Mouse (Mus musculus) heart, embryonic 12.5 days (tissue): Measurements from ENCODE around the gene Tmem150c. TPM values are rescaled to one million over a fixed set of nuclear protein-coding genes. Genes with fewer than 3 reads are reported as not detected.

Experiments used
- ATAC-seq: fragments of 200-750 bp; cut with Nextera tagmentation; 2 replicates; pipeline ENCODE4 v1.8.0; 2017; ENCODE audit warnings: moderate TSS enrichment, moderate library complexity; ENCODE audit not compliant: insufficient number of reproducible peaks, low FRiP score
- H3K27ac ChIP-seq: fragments of 300-500 bp; sonication (generic); 2 replicates; pipeline ENCODE4 v1.5.1; 2016; ENCODE audit warnings: mild to moderate bottlenecking, moderate library complexity; ENCODE audit not compliant: poor library complexity, severe bottlenecking
- H3K27me3 ChIP-seq: fragments of 300-500 bp; sonication (generic); replicated peaks from 2 replicates; pipeline ENCODE4 v1.6.1; 2016; ENCODE audit warnings: mild to moderate bottlenecking, moderate library complexity
- H3K36me3 ChIP-seq: fragments of 300-500 bp; sonication (generic); 2 replicates; pipeline ENCODE4 v1.6.1; 2016; ENCODE audit warnings: mild to moderate bottlenecking, moderate library complexity
- H3K4me1 ChIP-seq: fragments of 300-500 bp; sonication (generic); replicated peaks from 2 replicates; pipeline ENCODE4 v1.6.1; 2016; ENCODE audit warnings: mild to moderate bottlenecking
- H3K4me2 ChIP-seq: fragments of 300-500 bp; sonication (generic); 2 replicates; pipeline ENCODE4 v1.6.1; 2016; ENCODE audit warnings: mild to moderate bottlenecking, moderate library complexity
- H3K4me3 ChIP-seq: fragments of 300-500 bp; sonication (generic); 2 replicates; pipeline ENCODE4 v1.5.1; 2016; ENCODE audit warnings: mild to moderate bottlenecking
- H3K9ac ChIP-seq: fragments of 300-500 bp; sonication (generic); 2 replicates; pipeline ENCODE4 v1.6.1; 2016; ENCODE audit warnings: mild to moderate bottlenecking, moderate library complexity
- H3K9me3 ChIP-seq: fragments of 300-500 bp; sonication (generic); replicated peaks from 2 replicates; pipeline ENCODE4 v1.6.1; 2016; ENCODE audit warnings: mild to moderate bottlenecking, moderate library complexity
- WGBS: fragments of 180-500 bp; shearing (Covaris S2); methylation state at CpG from one replicate; pipeline ENCODE4 v1.1.7; 2016; 5-methylcytosine and 5-hydroxymethylcytosine counted together
- polyA plus RNA-seq: library from polyadenylated mRNA; unstranded; fragments of >200 nt; fragmentation: Nextera tagmentation; extraction: Ambion mirVana; gene quantifications from 2 replicates; pipeline ENCODE4 v1.2.1, GENCODE M21; 2016

The Tmem150c gene
- polyA plus RNA-seq, 1 experiment from 2014 or later, result 1.1 TPM

DNA sequence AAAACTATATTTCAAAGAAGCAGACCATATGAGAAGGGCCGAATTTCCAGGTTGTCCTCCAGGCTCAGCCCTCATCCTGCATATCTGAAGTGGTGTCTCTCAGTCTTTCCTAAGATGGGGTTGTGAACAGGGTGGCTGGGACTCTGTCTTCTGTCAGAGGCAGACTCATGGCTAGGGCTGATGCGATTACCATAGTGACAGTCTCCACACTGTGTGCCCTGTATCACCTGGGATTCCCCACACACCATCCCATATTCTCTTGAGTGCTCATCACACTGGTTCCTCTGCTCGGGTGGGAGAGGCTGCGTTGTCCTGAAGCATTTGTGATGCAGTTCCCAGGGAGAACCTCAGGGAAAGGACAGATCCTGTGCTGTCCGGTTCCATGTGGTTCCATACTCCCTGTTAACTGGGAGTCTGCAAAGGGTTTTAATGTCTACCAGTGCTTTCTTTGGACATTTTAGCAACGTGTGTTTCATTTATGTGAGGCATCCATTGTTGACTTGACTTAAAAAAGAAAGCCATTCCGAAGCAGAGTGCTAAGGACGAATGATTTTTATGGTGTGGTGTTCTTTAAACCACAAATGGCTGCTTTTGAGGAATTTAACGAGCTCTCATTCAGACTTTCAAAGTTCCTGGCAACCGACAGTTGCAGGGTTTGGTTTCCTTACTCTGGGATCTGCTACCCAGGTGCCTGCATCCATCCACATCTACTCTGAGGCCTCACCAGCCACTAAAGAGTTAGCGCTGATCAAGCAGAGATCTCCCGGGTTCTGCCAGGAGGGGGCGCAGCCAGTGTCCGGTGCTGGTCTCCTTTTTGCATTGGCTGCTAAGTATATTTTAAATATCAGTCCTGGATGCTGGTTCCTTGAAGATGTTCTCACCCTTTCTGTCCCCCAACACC lies 7.2 kb upstream of the Tmem150c start:
- ATAC-seq, result no peak
- H3K4me2 ChIP-seq, result no peak overlapping the region
- H3K4me1 ChIP-seq, result no peaks in the 10 kb centered on the region
- peaks cover 15% of the 10 kb centered on the region for H3K27me3 ChIP-seq
- no peaks in the 10 kb centered on the region for H3K9me3 ChIP-seq
- 48% methylated on average over 14 of the region's 14 CpGs for WGBS
- H3K4me3 ChIP-seq, result no peak overlapping the region
- H3K27ac ChIP-seq, result no peak overlapping the region
- no peaks in the 10 kb centered on the region for H3K36me3 ChIP-seq
- no peak overlapping the region for H3K9ac ChIP-seq

DNA sequence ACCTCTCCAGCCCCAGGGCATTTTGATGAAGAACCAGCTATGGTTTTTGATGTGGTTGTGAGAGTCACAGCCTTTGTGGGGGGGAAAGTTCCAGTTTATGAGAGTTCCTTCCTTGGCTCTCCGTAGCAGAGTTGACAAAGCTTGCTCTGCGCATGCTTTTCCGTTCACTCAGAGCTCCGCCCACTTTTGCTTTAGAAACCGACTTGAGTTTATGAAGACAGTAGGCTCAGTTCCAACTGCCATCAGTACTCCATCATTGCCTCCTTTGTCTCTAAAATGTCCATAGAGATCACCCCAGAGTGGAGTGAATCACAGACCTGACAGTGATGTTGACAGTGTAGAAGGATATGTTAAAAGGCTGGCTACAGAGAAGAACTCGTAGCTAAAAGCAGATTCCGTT lies 3.8 kb upstream of the Tmem150c start:
- Histone ChIP-seq H3K9me3 (no peaks in the 10 kb centered on the region), H3K9ac (no peak overlapping the region), H3K27me3 (peaks cover 39% of the 10 kb centered on the region), H3K4me3 (no peak overlapping the region), H3K4me1 (0 out of 2 replicates have a peak, but pooled peaks cover 4% of the 10 kb centered on the region), H3K4me2 (no peak overlapping the region), H3K36me3 (no peaks in the 10 kb centered on the region), H3K27ac (no peak overlapping the region)
- ATAC-seq, result no peak
- WGBS, result 58% methylated on average over 7 of the region's 7 CpGs

DNA sequence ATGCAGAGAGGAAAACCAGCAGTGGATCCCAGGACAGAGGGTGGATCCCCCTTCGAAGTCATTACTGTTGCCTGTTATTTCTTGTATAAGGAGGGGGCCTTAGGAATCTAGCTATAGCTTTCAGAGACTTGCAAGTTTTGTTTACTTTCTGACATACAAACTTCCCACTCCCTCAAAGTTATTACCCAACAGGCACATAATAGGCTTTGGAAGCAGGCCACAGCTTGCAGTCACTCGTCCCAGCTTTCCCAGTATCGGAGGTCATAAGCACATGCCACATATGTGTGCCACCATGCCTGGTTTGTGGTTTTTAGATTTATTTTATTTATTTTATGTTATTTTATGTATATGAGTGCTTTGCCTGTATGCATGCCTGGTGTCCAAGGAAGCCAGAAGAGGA lies 3.2 kb upstream of the Tmem150c start:
- 0 out of 2 replicates have a peak, but pooled peaks cover 6% of the 10 kb centered on the region for H3K4me1 ChIP-seq
- H3K27me3 ChIP-seq, result peaks cover 44% of the 10 kb centered on the region
- WGBS, result 80% methylated on average over 3 of the region's 3 CpGs
- H3K36me3 ChIP-seq, result no peaks in the 10 kb centered on the region
- H3K9ac ChIP-seq, result no peak overlapping the region
- no peak overlapping the region for H3K27ac ChIP-seq
- no peak overlapping the region for H3K4me2 ChIP-seq
- H3K9me3 ChIP-seq, result no peaks in the 10 kb centered on the region
- no peak for ATAC-seq
- no peak overlapping the region for H3K4me3 ChIP-seq

DNA sequence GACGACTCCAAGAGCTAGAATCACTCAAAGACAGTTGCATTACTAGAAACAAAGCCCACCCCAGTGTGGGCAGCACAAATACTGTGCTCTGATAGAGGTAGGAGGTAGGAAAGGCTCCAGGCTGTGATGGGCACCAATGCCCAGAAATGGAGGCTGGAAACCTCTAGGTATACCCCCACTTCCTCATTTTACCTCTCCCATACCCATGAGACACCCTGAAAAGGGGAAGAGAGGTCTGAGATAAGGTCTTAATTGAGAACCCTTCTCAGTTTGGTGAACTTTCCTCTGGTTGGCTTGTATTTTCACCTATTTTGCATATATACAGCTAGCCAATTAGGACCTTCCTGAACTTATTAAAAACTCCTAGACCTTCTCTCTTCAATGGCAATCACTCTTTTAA lies 2.4 kb upstream of the Tmem150c start:
- Histone ChIP-seq H3K9ac (no peak overlapping the region), H3K27ac (no peak overlapping the region), H3K27me3 (peaks cover 50% of the 10 kb centered on the region), H3K9me3 (no peaks in the 10 kb centered on the region), H3K4me2 (no peak overlapping the region), H3K36me3 (no peaks in the 10 kb centered on the region), H3K4me1 (0 out of 2 replicates have a peak, but pooled peaks cover 6% of the 10 kb centered on the region), H3K4me3 (no peak overlapping the region)
- no peak for ATAC-seq
- WGBS, result 81% methylated on average over 1 of the region's 1 CpGs

DNA sequence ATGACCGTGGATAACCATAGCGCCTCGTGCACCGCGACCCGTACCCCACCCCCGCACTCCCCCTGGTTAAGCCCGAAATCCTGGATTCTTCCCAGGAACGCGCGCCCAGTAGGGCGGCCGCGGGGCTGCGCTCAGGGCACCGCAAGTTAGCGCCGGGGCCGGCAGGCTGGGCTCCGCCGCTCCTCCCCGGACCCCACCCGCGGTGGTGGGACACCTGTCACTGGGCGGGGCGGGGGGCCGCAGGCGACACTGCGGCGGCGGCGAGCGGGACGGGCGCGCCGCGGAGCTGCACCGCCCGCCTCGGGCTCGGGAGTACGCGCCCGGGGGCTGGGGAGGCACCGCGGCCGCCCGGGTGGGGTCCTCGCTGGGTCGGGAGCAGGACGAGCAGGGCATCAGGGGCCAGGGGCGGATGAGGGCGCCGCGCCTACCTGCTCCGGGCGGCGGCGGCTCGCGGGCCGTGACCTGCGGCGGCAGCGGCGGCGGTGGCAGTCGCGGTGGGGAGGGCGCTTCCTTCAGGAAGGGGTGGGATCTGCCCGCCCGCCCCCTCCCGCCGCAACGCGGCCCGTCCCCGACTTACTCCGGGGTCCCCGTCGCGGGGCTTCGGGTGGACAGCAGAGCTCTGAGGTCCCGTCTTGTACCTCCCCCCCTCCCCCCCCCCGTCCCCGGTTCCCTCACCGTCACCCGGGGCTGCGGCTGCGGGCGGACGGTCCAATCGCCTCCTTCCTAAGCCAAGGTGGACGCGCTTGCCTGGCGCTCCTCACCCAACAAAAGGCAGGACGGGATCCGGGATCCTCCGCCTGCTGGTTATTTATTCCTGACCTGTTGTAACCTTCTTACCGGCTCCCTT lies 594 bp downstream of the Tmem150c start:
- peak; percentile 66 for ATAC-seq
- Histone ChIP-seq H3K9ac (peak overlapping the region; percentile 83), H3K4me2 (peak overlapping the region; percentile 98), H3K36me3 (no peaks in the 10 kb centered on the region), H3K27me3 (peaks cover 53% of the 10 kb centered on the region), H3K9me3 (no peaks in the 10 kb centered on the region), H3K27ac (no peak overlapping the region), H3K4me3 (peak overlapping the region; percentile 76), H3K4me1 (0 out of 2 replicates have a peak, but pooled peaks cover 6% of the 10 kb centered on the region)
- WGBS, result 2% methylated on average over 84 of the region's 101 CpGs

DNA sequence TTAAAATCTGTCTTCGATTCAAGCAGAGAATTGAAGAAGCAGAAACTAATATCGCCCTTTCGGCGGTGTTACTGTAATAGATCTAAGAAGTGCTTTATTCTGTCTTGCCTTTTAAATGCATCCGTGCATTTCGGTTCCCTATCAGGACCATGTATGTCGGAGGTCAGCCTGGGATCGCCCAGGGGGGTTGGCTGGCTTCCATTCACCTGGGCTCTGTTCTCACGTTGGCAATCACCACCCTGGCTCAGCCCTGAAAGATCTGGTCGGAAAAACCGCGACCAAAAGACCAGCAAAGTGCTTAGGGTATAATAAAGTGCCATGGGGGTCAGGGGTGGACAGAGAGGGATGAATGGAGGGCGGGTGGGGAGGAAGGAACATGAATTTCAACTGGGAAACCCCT lies 1.3 kb downstream of the Tmem150c start:
- peak overlapping the region; percentile 76 for H3K4me3 ChIP-seq
- 18% methylated on average over 13 of the region's 13 CpGs for WGBS
- 0 out of 2 replicates have a peak, but pooled peaks cover 6% of the 10 kb centered on the region for H3K4me1 ChIP-seq
- H3K4me2 ChIP-seq, result peak overlapping the region; percentile 98
- peaks cover 55% of the 10 kb centered on the region for H3K27me3 ChIP-seq
- no peak for ATAC-seq
- no peaks in the 10 kb centered on the region for H3K9me3 ChIP-seq
- no peaks in the 10 kb centered on the region for H3K36me3 ChIP-seq
- H3K9ac ChIP-seq, result peak overlapping the region; percentile 83
- no peak overlapping the region for H3K27ac ChIP-seq

DNA sequence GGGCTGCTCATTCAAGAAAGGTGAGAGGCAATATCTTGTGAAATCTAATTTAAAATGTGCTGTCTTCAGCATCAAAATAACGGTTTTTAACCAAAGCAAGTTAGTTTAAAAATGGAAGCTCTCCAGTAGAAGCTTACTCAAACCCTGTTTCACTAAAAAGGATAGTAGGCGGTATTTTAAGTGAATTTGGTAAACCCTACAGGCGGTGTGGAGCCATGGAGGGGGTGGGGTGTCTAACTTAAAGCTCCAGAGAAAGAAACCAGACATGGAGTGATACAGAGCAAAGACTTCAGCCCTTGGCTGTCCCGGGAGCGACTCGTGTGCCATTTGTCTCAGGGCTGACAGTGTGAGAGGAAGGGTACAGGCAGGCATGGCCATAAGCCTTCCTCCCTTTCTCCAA lies 4.0 kb downstream of the Tmem150c start:
- H3K36me3 ChIP-seq, result no peaks in the 10 kb centered on the region
- ATAC-seq, result no peak
- H3K4me1 ChIP-seq, result 0 out of 2 replicates have a peak, but pooled peaks cover 6% of the 10 kb centered on the region
- H3K27me3 ChIP-seq, result peaks cover 43% of the 10 kb centered on the region
- no peak overlapping the region for H3K4me3 ChIP-seq
- H3K9me3 ChIP-seq, result no peaks in the 10 kb centered on the region
- 61% methylated on average over 6 of the region's 6 CpGs for WGBS
- H3K4me2 ChIP-seq, result no peak overlapping the region
- H3K27ac ChIP-seq, result no peak overlapping the region
- no peak overlapping the region for H3K9ac ChIP-seq

DNA sequence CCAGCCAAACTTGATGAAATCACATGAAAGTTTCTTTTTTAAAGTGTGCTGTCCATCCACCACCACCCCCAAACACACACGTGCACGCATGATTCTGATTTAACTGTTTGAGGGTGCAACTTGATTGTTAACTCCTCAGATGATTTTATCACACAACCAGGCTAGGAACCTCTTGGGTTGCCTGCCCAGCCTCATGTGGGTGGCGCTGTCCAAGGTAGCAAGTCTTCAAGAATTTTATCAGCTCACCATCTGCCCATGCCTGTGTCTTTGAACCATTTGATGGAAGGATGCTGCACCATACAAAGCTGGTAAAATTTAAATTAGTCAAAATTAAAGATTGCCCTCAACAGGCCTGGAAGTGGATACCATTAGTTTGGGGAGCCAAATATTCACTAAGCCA lies 9.6 kb downstream of the Tmem150c start:
- no peak for ATAC-seq
- Histone ChIP-seq H3K27ac (no peak overlapping the region), H3K4me2 (no peak overlapping the region), H3K9me3 (no peaks in the 10 kb centered on the region), H3K36me3 (no peaks in the 10 kb centered on the region), H3K27me3 (peaks cover 11% of the 10 kb centered on the region; the same call in 1 of the 2 replicates), H3K9ac (no peak overlapping the region), H3K4me3 (no peak overlapping the region), H3K4me1 (no peaks in the 10 kb centered on the region)
- 54% methylated on average over 3 of the region's 3 CpGs for WGBS

DNA sequence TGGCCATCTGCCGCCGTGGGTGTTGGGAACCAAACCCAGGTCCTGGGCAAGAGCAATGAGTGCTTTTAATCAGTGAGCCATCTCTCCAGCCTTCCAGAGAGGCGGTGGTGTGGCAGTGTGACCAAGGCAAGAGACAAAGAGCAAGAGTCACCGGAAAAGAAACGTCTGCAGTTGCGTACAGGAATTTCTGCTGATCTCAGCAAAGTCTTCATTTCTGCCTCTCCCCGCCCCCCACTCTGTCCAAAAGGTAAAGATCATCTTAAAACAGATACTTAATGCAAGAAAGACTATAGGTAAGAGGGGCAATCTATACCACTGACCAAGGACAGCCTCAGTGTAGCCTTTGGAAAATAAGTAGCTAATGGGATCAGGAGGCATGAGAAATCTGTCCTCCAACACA lies 14.8 kb downstream of the Tmem150c start:
- no peak overlapping the region for H3K4me2 ChIP-seq
- no peak overlapping the region for H3K4me3 ChIP-seq
- no peak for ATAC-seq
- no peaks in the 10 kb centered on the region for H3K4me1 ChIP-seq
- H3K36me3 ChIP-seq, result no peaks in the 10 kb centered on the region
- H3K27ac ChIP-seq, result no peak overlapping the region
- H3K27me3 ChIP-seq, result peaks cover 5% of the 10 kb centered on the region
- no peaks in the 10 kb centered on the region for H3K9me3 ChIP-seq
- no peak overlapping the region for H3K9ac ChIP-seq
- WGBS, result 77% methylated on average over 7 of the region's 7 CpGs

DNA sequence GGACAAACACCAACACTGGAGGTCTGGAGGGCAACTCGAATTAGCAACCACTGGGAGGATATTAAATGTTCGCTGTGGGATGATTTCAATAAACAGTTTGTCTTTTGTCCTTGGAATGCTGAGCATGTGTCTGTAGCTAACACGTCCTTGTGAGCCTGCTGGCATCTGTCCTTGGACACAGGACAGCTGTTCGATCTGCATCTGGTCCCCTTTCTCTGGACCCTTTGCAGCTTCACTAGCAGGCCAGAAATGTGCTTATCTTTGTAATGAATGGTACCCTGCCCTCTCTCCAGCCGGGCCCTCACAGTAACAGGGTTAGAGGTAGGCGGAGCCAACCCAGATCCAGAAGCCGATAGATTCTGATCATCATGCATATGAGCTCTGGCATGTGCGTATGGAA lies 32.3 kb downstream of the Tmem150c start:
- H3K9me3 ChIP-seq, result no peaks in the 10 kb centered on the region
- H3K27ac ChIP-seq, result no peak overlapping the region
- no peak overlapping the region for H3K4me3 ChIP-seq
- H3K4me1 ChIP-seq, result no peaks in the 10 kb centered on the region; the same call in 1 of the 2 replicates
- H3K27me3 ChIP-seq, result no peaks in the 10 kb centered on the region
- 51% methylated on average over 8 of the region's 8 CpGs for WGBS
- H3K9ac ChIP-seq, result no peak overlapping the region
- no peaks in the 10 kb centered on the region for H3K36me3 ChIP-seq
- ATAC-seq, result no peak
- no peak overlapping the region for H3K4me2 ChIP-seq
